Mouse (Mus musculus) heart, postnatal 25 days (tissue): ENCODE data around the gene Neurl1b. TPM values are rescaled to one million over a fixed set of nuclear protein-coding genes. Genes with fewer than 3 reads are reported as not detected.

Experiments
- DNase-seq: peaks from one replicate; pipeline ENCODE4 v3.0.0; 2022; ENCODE audit warnings: low spot score
- intact Hi-C: fragments of 180-260 bp; cut with DNase I; formaldehyde crosslinking; loops from one replicate; pipeline ENCODE4 v1.15.1; 2025
- total RNA-seq, 2 experiments: library from RNA; stranded (reverse); gene quantifications; 2 replicates each; pipeline ENCODE4 v1.2.3; 2021

The Neurl1b gene
- total RNA-seq, 2 experiments from 2014 or later: 4.7 to 6.3 TPM

- DNase-seq: no peak
- intact Hi-C loops: loop anchor here (10.0 kb wide), 1 partner anchor 360 kb away; the partner anchor contains the start of gene Nkx2-5
Observed at GRCm38 (mm10) chr17:26484626-26485421, 70.2 kb downstream of the Neurl1b start.

GRCm38 (mm10) chr17:26487266-26487665 is 72.6 kb downstream of the Neurl1b start:
- DNase-seq: peak; percentile 39
- intact Hi-C loops: loop anchor here (10.0 kb wide), 1 partner anchor 358 kb away; the partner anchor contains the start of gene Nkx2-5

GRCm38 (mm10) chr17:26487917-26488316 is 73.3 kb downstream of the Neurl1b start:
- intact Hi-C loops: loop anchor here (2.0 to 10.0 kb wide), 2 partner anchors 17 to 357 kb away; partner anchors contain the start of gene Nkx2-5
- DNase-seq: no peak

DNA sequence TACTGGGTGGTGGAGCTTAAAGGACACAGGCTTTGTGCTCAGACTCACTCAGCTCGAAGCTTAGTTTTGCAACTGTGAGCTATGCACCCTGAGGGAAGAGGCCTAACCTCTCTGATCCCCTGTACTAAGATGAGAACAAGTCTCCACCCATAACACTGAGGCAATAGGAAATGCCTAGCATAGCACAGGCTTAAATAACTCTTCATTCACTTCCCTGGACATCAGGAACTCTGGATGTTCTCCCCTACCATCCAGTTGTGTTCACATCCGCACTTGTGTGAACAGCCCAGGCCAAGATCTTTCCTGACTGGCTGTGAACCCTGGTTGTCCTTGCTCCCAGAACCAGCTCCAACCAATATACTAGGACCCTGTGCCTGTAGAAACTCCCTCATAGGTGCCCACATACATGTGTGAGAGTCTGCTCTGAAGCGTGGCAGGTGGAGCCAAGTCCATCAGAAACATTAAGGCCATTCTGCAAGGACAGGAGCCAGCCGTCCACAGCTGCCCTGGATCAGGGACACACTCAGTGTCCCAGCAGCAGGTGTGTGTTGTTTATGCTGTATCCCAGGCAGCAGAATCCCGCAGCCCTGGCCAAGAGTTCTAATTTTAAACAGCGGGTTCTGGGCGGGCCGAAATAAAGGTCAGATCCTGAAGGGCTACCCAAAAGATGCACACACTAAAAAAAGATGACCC is 74.2 kb downstream of the Neurl1b start:
- intact Hi-C loops: loop anchor here (2.0 to 10.0 kb wide), 2 partner anchors 16 to 356 kb away; partner anchors contain the start of gene Nkx2-5
- DNase-seq: peak; percentile 74

DNA sequence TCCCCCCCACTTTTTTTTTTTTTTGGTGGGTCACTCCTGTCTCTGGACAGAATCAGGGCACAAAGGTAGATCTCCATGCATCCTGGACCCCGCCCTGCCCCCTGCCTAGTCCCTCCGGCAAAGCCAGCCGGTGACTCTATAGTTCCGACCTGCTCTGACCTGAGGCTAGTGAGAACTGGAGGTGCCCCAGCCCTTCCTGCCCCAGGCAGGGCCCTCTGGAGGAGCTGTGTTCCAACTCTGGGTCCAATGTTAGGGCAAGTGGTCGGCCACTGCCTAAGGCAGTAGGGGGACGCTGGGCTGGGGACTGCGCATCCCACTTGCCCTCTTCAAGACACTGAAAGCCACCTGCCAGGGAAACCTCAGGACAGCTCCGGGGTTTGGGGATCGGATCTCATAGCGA is 75.4 kb downstream of the Neurl1b start:
- no peak for DNase-seq
- intact Hi-C loops: no loop called here

- intact Hi-C loops: no loop called here
- DNase-seq: no peak
Observed at GRCm38 (mm10) chr17:26490910-26491309, 76.3 kb downstream of the Neurl1b start.

- DNase-seq: peak; percentile 57
- intact Hi-C loops: no loop called here
Observed at GRCm38 (mm10) chr17:26492246-26492645, 77.6 kb downstream of the Neurl1b start.

DNA sequence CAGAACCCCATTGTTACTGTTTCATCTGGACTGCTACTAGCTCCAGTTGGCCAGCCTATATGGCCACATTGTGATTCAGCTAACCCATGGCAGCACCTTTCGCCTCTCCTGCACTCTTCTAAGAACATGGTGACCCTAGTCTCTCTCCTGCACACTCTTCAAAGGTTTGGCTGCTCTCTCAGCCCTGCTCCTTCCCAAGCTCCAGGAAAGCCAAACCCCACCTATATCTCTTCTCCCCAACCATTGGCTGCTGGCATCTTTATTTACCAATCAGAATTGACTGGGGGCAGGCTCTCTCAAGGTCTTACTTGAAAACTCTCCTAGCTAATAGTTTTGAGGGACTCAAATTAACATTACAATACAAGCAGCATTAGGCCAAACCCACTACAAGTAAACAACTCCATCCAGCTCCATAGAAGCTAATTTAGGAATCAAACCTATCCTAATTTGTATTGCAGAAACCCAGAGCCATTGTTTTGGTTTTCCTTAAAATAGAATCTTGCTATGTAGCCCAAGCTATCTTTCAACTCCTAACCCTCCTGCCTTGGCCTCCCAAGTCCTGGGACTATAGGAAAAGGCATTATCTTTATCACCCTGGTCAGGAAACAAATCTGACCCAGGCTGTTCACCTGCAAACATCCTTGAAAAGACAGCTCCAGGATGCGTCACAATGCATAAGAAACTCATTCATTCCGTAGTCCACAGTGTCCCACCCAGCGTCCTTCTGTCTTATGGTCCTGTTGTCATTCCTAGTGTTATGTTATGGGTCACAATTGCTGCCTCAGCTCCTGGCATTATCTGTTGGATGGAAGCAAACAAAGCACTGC is 80.2 kb downstream of the Neurl1b start:
- DNase-seq: no peak
- intact Hi-C loops: no loop called here

Other genes starting within 250 kb of the Neurl1b start
- not detected for gene Pdia2, start 215.7 kb upstream of the Neurl1b start, total RNA-seq
- gene Rgs11, start 211.9 kb upstream of the Neurl1b start, total RNA-seq: under 1 TPM; 0.29 to 0.73 TPM
- gene Arhgdig, start 207.0 kb upstream of the Neurl1b start, total RNA-seq: under 1 TPM in 1 of 2 experiments, not detected in 1; 0.42 TPM
- gene Fam234a, start 170.6 kb upstream of the Neurl1b start, total RNA-seq: 100 to 1,000 TPM; 113 to 123 TPM
- gene Luc7l, start 161.9 kb upstream of the Neurl1b start, total RNA-seq: 10 to 100 TPM; 15.3 to 18.2 TPM
- gene Ergic1, start 146.7 kb downstream of the Neurl1b start, total RNA-seq: 10 to 100 TPM; 54.2 to 58.4 TPM
- 10 to 100 TPM; 44.8 to 66.4 TPM for gene Dusp1, start 147.3 kb downstream of the Neurl1b start, total RNA-seq
- 10 to 100 TPM; 64.5 to 66.4 TPM for gene Atp6v0e, start 248.4 kb downstream of the Neurl1b start, total RNA-seq